Mouse (Mus musculus): ENCODE data around the gene Ank3. TPM values are rescaled to one million over a fixed set of nuclear protein-coding genes. Genes with fewer than 3 reads are reported as not detected.

Gene Ank3
- polyA plus RNA-seq, 1 experiment from 2014 or later: 69.3 TPM

DNA sequence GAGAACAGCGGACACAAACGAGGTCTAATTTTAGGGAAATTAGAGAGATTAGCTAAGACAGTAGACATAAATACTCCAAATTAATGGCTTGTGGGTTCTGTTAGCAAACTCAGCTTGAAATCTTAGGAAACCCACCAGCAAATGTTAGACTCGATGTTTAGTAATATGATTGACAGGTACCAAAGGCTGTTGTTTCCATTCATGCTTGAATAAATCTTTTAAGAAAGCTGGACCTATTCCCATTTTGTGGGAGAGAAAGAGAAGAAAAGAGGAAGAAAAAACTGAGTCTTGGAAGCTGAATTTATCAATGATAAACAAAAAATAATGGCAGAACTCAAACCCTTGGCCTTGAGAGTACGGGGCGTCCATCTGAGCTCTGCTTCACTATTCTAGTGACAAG lies 320.8 kb downstream of the Ank3 start:
- H3K27ac ChIP-seq (ENCODE audit: low read depth, low read length): no peak overlapping the region; the same call in 1 of the 2 replicates
- no peaks in the 10 kb centered on the region for H3K27me3 ChIP-seq (replicated peaks; ENCODE audit: control insufficient read depth, insufficient read depth, low read length)
- ATAC-seq: no peak
- 35% methylated on average over 5 of the region's 5 CpGs for WGBS
- no peak overlapping the region for H3K9ac ChIP-seq (ENCODE audit: low read depth, low read length)
- peaks cover 20% of the 10 kb centered on the region for H3K4me1 ChIP-seq (ENCODE audit: control insufficient read depth, insufficient read depth, low read depth, low read length)
- H3K4me2 ChIP-seq (ENCODE audit: low read length): peak overlapping the region; percentile 31
- H3K36me3 ChIP-seq (ENCODE audit: control insufficient read depth, insufficient read depth, low read length): no peaks in the 10 kb centered on the region
- no peak overlapping the region for H3K4me3 ChIP-seq (ENCODE audit: low read length)
- H3K9me3 ChIP-seq (ENCODE audit: control insufficient read depth, low read length): no peaks in the 10 kb centered on the region

DNA sequence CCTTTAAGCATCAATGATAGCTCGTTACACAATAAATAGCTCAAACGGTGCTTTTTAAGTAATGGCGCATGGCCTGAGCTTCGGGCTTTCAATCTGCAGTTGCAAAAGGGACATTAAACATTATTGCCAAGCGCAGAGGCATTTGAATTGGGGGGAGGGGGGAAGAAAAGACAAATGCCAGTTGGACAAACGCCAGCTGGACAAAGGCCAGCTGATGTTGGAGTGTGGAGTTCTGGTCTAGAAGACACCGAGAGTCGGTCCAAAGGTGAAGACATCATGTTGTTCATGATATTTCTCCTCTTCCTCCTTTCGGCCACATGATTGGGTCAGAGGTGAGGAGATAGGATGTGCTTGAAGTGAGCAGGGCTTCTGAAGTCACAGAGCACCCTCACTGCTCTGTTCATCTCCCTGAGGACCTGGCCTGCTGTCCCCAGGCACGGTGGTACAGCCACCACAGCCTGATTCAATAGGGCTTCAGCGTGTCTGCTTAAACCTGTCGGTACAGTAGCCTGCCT lies 321.4 kb downstream of the Ank3 start:
- H3K27ac ChIP-seq (ENCODE audit: low read depth, low read length): peak overlapping the region; percentile 60
- WGBS: 11% methylated on average over 12 of the region's 12 CpGs
- H3K4me2 ChIP-seq (ENCODE audit: low read length): peak overlapping the region; percentile 31
- ATAC-seq: peak; percentile 55; the same call in 1 of the 2 replicates
- H3K9me3 ChIP-seq (ENCODE audit: control insufficient read depth, low read length): no peaks in the 10 kb centered on the region
- peaks cover 21% of the 10 kb centered on the region for H3K4me1 ChIP-seq (ENCODE audit: control insufficient read depth, insufficient read depth, low read depth, low read length)
- no peak overlapping the region for H3K4me3 ChIP-seq (ENCODE audit: low read length)
- no peaks in the 10 kb centered on the region for H3K36me3 ChIP-seq (ENCODE audit: control insufficient read depth, insufficient read depth, low read length)
- H3K9ac ChIP-seq (ENCODE audit: low read depth, low read length): peak overlapping the region; percentile 51
- H3K27me3 ChIP-seq (replicated peaks; ENCODE audit: control insufficient read depth, insufficient read depth, low read length): no peaks in the 10 kb centered on the region

DNA sequence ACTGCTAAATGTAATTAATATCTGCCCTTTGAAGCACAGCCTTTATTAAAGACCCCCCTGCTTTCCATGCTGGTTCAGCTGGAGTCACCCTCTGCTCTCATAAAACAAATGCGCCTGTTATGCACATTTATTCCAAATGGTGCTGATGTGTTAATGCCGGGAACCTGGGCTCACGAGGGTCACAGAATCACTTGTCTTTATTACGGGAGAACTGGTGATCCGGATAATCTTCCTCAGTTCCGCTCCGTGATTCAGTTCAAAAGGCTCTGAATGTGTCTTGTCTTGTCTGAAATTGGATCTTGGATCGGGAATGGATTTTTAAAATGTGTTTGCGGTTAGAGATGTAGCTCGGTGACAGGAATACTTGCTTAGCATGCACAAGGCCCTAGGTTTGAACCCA lies 321.9 kb downstream of the Ank3 start:
- ATAC-seq: no peak
- H3K9ac ChIP-seq (ENCODE audit: low read depth, low read length): no peak overlapping the region
- WGBS: 20% methylated on average over 10 of the region's 10 CpGs

DNA sequence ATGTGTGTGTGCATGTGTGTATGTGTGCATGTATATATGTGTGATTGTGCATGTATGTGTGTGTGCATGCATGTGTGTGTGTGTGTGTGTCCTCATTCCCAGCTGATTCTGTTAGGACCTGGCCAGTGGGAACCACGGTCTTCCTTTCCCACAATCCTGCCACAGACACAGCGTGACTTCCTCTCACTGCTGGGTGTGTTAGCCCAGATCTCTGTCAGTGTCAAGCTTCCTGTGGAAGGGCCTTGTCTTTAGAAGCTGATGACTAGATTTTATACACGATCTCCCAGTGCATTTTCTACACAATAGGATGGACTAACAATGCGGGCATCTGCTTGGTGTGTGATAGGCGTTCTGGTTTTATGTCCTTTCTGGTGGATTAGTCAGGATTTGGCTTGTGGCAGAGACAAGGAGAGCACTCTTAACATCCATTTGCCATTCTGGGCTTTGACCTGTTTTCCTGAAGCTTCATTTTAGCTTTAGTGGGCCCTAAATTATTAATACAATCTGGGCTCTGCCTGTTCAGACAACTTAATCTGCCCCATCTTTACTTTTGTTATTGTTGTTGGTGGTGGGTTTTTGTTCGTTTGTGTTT lies 322.4 kb downstream of the Ank3 start:
- WGBS: 35% methylated on average over 6 of the region's 6 CpGs
- Histone ChIP-seq H3K27me3 (replicated peaks; ENCODE audit: control insufficient read depth, insufficient read depth, low read length) (no peaks in the 10 kb centered on the region), H3K36me3 (ENCODE audit: control insufficient read depth, insufficient read depth, low read length) (no peaks in the 10 kb centered on the region), H3K9me3 (ENCODE audit: control insufficient read depth, low read length) (no peaks in the 10 kb centered on the region), H3K9ac (ENCODE audit: low read depth, low read length) (no peak overlapping the region), H3K27ac (ENCODE audit: low read depth, low read length) (peak overlapping the region; percentile 60), H3K4me1 (ENCODE audit: control insufficient read depth, insufficient read depth, low read depth, low read length) (peaks cover 23% of the 10 kb centered on the region), H3K4me2 (ENCODE audit: low read length) (no peak overlapping the region), H3K4me3 (ENCODE audit: low read length) (no peak overlapping the region)
- no peak for ATAC-seq

More for the DNA sequence above, 321.9 kb downstream of the Ank3 start:
- no peak overlapping the region for H3K4me3 ChIP-seq (ENCODE audit: low read length)
- peak overlapping the region; percentile 60 for H3K27ac ChIP-seq (ENCODE audit: low read depth, low read length)
- H3K4me1 ChIP-seq (ENCODE audit: control insufficient read depth, insufficient read depth, low read depth, low read length): peaks cover 23% of the 10 kb centered on the region
- no peaks in the 10 kb centered on the region for H3K9me3 ChIP-seq (ENCODE audit: control insufficient read depth, low read length)
- H3K4me2 ChIP-seq (ENCODE audit: low read length): peak overlapping the region; percentile 31
- no peaks in the 10 kb centered on the region for H3K27me3 ChIP-seq (replicated peaks; ENCODE audit: control insufficient read depth, insufficient read depth, low read length)
- no peaks in the 10 kb centered on the region for H3K36me3 ChIP-seq (ENCODE audit: control insufficient read depth, insufficient read depth, low read length)

DNA sequence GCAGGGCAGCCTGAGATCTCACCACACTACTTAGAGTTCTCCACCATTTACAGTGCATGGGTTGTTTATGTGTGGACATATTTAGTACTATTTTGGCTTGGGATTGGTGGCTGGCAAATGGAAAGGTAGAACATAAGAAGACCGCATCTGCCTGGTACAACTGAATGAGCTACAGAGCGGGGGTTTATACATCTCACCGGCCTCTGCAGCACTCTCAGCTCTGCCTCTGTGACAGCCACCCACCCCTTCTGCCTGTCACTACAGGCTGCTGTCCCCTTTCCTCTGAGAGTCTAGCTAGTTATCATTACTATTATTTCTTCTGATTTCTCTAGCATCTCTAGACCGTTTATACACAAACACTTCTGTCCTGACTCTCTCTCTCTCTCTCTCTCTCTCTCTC lies 325.6 kb downstream of the Ank3 start:
- no peak overlapping the region for H3K9ac ChIP-seq (ENCODE audit: low read depth, low read length)
- no peaks in the 10 kb centered on the region for H3K9me3 ChIP-seq (ENCODE audit: control insufficient read depth, low read length)
- ATAC-seq: no peak
- WGBS: 83% methylated on average over 4 of the region's 4 CpGs
- H3K4me1 ChIP-seq (ENCODE audit: control insufficient read depth, insufficient read depth, low read depth, low read length): peaks cover 25% of the 10 kb centered on the region
- H3K36me3 ChIP-seq (ENCODE audit: control insufficient read depth, insufficient read depth, low read length): no peaks in the 10 kb centered on the region
- no peak overlapping the region for H3K4me3 ChIP-seq (ENCODE audit: low read length)
- H3K4me2 ChIP-seq (ENCODE audit: low read length): no peak overlapping the region
- H3K27me3 ChIP-seq (replicated peaks; ENCODE audit: control insufficient read depth, insufficient read depth, low read length): no peaks in the 10 kb centered on the region
- no peak overlapping the region for H3K27ac ChIP-seq (ENCODE audit: low read depth, low read length)

DNA sequence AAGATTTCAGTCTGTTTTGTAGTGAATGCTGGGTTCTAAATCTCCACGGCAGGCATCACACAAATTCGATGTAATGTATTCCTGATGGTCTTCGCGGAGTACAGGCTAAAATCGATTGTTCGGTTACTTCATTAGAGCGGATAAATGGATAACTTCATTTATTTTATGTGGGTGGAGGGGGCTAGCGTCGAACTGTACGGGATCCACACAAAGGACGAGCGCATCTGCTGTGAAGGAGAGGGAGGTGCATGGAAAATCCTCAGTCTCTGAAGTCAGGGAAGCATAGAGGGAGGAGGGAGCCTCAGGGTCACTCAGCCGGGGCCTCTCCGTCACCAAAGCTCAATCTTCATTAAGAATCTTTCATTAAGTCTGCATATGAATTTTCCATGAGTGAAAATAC lies 326.5 kb downstream of the Ank3 start:
- H3K9me3 ChIP-seq (ENCODE audit: control insufficient read depth, low read length): no peaks in the 10 kb centered on the region
- H3K4me2 ChIP-seq (ENCODE audit: low read length): no peak overlapping the region
- WGBS: 43% methylated on average over 14 of the region's 14 CpGs
- ATAC-seq: peak; percentile 28; the same call in 1 of the 2 replicates
- no peaks in the 10 kb centered on the region for H3K36me3 ChIP-seq (ENCODE audit: control insufficient read depth, insufficient read depth, low read length)
- H3K4me1 ChIP-seq (ENCODE audit: control insufficient read depth, insufficient read depth, low read depth, low read length): peaks cover 25% of the 10 kb centered on the region
- peak overlapping the region; percentile 3; the same call in 1 of the 2 replicates for H3K27ac ChIP-seq (ENCODE audit: low read depth, low read length)
- H3K9ac ChIP-seq (ENCODE audit: low read depth, low read length): no peak overlapping the region
- H3K27me3 ChIP-seq (replicated peaks; ENCODE audit: control insufficient read depth, insufficient read depth, low read length): no peaks in the 10 kb centered on the region
- H3K4me3 ChIP-seq (ENCODE audit: low read length): no peak overlapping the region

DNA sequence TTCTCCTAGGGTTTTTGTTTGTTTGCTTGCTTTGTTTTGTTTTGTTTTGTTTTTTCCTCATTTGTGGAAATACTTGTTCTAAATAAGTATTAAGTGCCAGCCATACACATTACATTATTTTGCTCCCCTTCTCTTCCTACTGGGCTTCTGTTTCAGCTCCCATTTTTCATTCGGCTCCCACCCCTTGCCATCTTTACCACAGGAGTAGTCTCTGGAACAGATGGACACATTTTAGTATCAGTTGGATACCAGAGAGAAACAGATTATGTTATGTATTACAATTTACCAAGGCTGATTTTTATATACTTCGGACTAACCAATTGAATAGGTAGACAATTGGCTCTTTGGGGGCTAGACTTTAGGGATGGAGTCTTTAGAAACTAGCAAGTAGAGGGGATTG lies 327.7 kb downstream of the Ank3 start:
- Histone ChIP-seq H3K4me1 (ENCODE audit: control insufficient read depth, insufficient read depth, low read depth, low read length) (peaks cover 25% of the 10 kb centered on the region), H3K27me3 (replicated peaks; ENCODE audit: control insufficient read depth, insufficient read depth, low read length) (no peaks in the 10 kb centered on the region), H3K9me3 (ENCODE audit: control insufficient read depth, low read length) (no peaks in the 10 kb centered on the region), H3K9ac (ENCODE audit: low read depth, low read length) (no peak overlapping the region), H3K4me3 (ENCODE audit: low read length) (no peak overlapping the region), H3K36me3 (ENCODE audit: control insufficient read depth, insufficient read depth, low read length) (no peaks in the 10 kb centered on the region), H3K4me2 (ENCODE audit: low read length) (no peak overlapping the region), H3K27ac (ENCODE audit: low read depth, low read length) (no peak overlapping the region)
- WGBS: 77% methylated on average over 2 of the region's 2 CpGs
- ATAC-seq: no peak

DNA sequence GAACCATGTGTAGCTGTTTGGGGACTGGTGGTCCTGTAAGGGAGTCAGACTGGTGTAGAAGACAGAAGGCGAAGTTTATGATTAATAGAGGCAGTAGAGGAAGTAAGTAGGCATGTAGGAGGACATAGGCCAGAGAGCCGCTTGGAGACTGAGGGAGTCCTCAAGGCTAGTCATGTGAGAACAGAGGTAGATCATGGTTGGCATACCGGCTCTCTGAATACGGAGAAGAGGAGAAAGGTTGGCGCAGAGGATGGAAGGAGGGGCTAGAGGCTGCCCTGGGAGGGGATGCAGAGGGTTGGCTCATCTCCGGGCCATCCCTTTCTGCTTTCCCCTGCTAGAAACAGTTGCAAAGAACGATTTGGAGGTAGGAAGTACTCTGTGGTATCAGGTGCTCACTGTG lies 328.2 kb downstream of the Ank3 start:
- H3K27ac ChIP-seq (ENCODE audit: low read depth, low read length): no peak overlapping the region
- no peak overlapping the region for H3K4me3 ChIP-seq (ENCODE audit: low read length)
- H3K27me3 ChIP-seq (replicated peaks; ENCODE audit: control insufficient read depth, insufficient read depth, low read length): no peaks in the 10 kb centered on the region
- no peaks in the 10 kb centered on the region for H3K36me3 ChIP-seq (ENCODE audit: control insufficient read depth, insufficient read depth, low read length)
- 89% methylated on average over 7 of the region's 7 CpGs for WGBS
- H3K4me1 ChIP-seq (ENCODE audit: control insufficient read depth, insufficient read depth, low read depth, low read length): peaks cover 31% of the 10 kb centered on the region
- no peaks in the 10 kb centered on the region for H3K9me3 ChIP-seq (ENCODE audit: control insufficient read depth, low read length)
- no peak overlapping the region for H3K4me2 ChIP-seq (ENCODE audit: low read length)
- H3K9ac ChIP-seq (ENCODE audit: low read depth, low read length): no peak overlapping the region
- ATAC-seq: no peak

DNA sequence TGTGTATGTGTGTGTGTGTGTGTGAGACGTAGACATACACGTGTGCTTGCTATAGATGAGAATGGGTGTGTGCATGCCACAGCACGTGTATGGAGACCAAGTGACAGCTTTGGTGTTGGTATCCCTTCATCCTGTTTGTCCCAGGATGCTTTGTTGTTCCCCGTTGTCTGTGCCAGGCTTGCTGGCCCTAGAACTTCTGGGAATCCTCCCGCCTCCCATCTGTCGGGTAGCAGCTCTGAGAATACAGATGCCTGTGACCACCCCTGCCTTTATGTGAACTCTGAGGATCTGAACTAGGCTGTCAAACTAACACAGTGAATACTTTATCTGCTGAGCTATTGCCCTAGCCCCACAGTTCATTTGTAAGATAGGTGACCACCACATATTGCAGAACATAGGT lies 330.3 kb downstream of the Ank3 start:
- Histone ChIP-seq H3K36me3 (ENCODE audit: control insufficient read depth, insufficient read depth, low read length) (no peaks in the 10 kb centered on the region), H3K9ac (ENCODE audit: low read depth, low read length) (no peak overlapping the region), H3K4me2 (ENCODE audit: low read length) (no peak overlapping the region), H3K4me1 (ENCODE audit: control insufficient read depth, insufficient read depth, low read depth, low read length) (peaks cover 32% of the 10 kb centered on the region), H3K27ac (ENCODE audit: low read depth, low read length) (no peak overlapping the region), H3K27me3 (replicated peaks; ENCODE audit: control insufficient read depth, insufficient read depth, low read length) (no peaks in the 10 kb centered on the region), H3K9me3 (ENCODE audit: control insufficient read depth, low read length) (no peaks in the 10 kb centered on the region), H3K4me3 (ENCODE audit: low read length) (no peak overlapping the region)
- no peak for ATAC-seq
- 59% methylated on average over 6 of the region's 6 CpGs for WGBS

Measured in hindbrain, embryonic 16.5 days (tissue).